Mouse (Mus musculus) cortical plate, adult 2 months (tissue): ENCODE measurements around the gene Neurl1b.

Experiments used
- CTCF ChIP-seq: fragments of 200-500 bp; IDR thresholded peaks from 2 replicates; pipeline ENCODE4 v1.5.1; 2011; ENCODE audit warnings: mild to moderate bottlenecking, control low read depth, low read length; ENCODE audit not compliant: insufficient read depth; ENCODE audit errors: extremely low read depth
- POLR2A ChIP-seq: fragments of 200-500 bp; IDR thresholded peaks from 2 replicates; pipeline ENCODE4 v1.6.1; 2011; ENCODE audit warnings: mild to moderate bottlenecking, low read length, control low read depth; ENCODE audit not compliant: insufficient read depth; ENCODE audit errors: extremely low read depth

- no peak for TF ChIP-seq POLR2A
- TF ChIP-seq CTCF: no peak
These were observed 62.2 kb downstream of the Neurl1b start for GRCm38 (mm10) chr17:26476871-26477270.
